Mouse (Mus musculus) midbrain, postnatal 0 days (tissue): ENCODE measurements around the gene Rerg. TPM values are rescaled to one million over a fixed set of nuclear protein-coding genes. Genes with fewer than 3 reads are reported as not detected.

Source experiments
- ATAC-seq: fragments of 200-750 bp; cut with Nextera tagmentation; 2 replicates; pipeline ENCODE4 v1.8.0; 2017; ENCODE audit warnings: moderate number of reproducible peaks, mild to moderate bottlenecking, moderate TSS enrichment, moderate library complexity; ENCODE audit not compliant: low FRiP score
- DNase-seq: peaks from one replicate; pipeline ENCODE4 v3.0.0-alpha.2; 2015; ENCODE audit warnings: low spot score
- H3K27ac ChIP-seq: fragments of 300-500 bp; sonication (generic); 2 replicates; pipeline ENCODE4 v1.5.1; 2014; ENCODE audit warnings: low read depth, mild to moderate bottlenecking, low read length, mixed read lengths
- H3K27me3 ChIP-seq: fragments of 300-500 bp; sonication (generic); 2 replicates; pipeline ENCODE4 v1.6.1; 2014; ENCODE audit warnings: low read length, control low read depth, mixed read lengths; ENCODE audit not compliant: insufficient read depth
- H3K36me3 ChIP-seq: fragments of 300-500 bp; sonication (generic); 2 replicates; pipeline ENCODE4 v1.6.1; 2014; ENCODE audit warnings: low read length, control low read depth, mixed read lengths; ENCODE audit not compliant: insufficient read depth
- H3K4me1 ChIP-seq: fragments of 300-500 bp; sonication (generic); 2 replicates; pipeline ENCODE4 v1.6.1; 2014; ENCODE audit warnings: mild to moderate bottlenecking, control low read depth, antibody characterized with exemption, low read length, mixed read lengths; ENCODE audit not compliant: insufficient read depth
- H3K4me2 ChIP-seq: fragments of 300-500 bp; sonication (generic); 2 replicates; pipeline ENCODE4 v1.6.1; 2014; ENCODE audit warnings: low read depth, mild to moderate bottlenecking, low read length, mixed read lengths; ENCODE audit not compliant: poor library complexity, severe bottlenecking
- H3K4me3 ChIP-seq: fragments of 300-500 bp; sonication (generic); 2 replicates; pipeline ENCODE4 v1.5.1; 2014; ENCODE audit warnings: low read depth, mild to moderate bottlenecking, low read length, moderate library complexity
- H3K9ac ChIP-seq: fragments of 300-500 bp; sonication (generic); replicated peaks from 2 replicates; pipeline ENCODE4 v1.6.1; 2014; ENCODE audit warnings: mild to moderate bottlenecking, low read length, moderate library complexity, mixed read lengths; ENCODE audit not compliant: poor library complexity, severe bottlenecking
- H3K9me3 ChIP-seq: fragments of 300-500 bp; sonication (generic); 2 replicates; pipeline ENCODE4 v1.6.1; 2016; ENCODE audit warnings: low read length, control low read depth
- CTCF ChIP-seq: IDR thresholded peaks from 2 replicates; pipeline ENCODE4 v1.5.1; 2016; ENCODE audit warnings: antibody characterized with exemption, mild to moderate bottlenecking
- WGBS: fragments of 180-500 bp; shearing (Covaris S2); extraction: QIAGEN DNeasy Blood & Tissue Kit; methylation state at CpG from one replicate; pipeline ENCODE4 v1.1.7; 2014; 5-methylcytosine and 5-hydroxymethylcytosine counted together
- polyA plus RNA-seq: library from polyadenylated mRNA; unstranded; fragments of >200 nt; fragmentation: Nextera tagmentation; extraction: Ambion mirVana; gene quantifications from 2 replicates; pipeline ENCODE4 v1.2.1, GENCODE M21; 2015
- total RNA-seq: library from RNA; depleted of rRNA; stranded (reverse); fragments of >200 nt; gene quantifications from 2 replicates; pipeline ENCODE4 v1.2.3, GENCODE M21; 2014

The Rerg gene
- total and polyA plus RNA-seq, 2 experiments from 2014 or later = 0.82 to 8.3 TPM

DNA sequence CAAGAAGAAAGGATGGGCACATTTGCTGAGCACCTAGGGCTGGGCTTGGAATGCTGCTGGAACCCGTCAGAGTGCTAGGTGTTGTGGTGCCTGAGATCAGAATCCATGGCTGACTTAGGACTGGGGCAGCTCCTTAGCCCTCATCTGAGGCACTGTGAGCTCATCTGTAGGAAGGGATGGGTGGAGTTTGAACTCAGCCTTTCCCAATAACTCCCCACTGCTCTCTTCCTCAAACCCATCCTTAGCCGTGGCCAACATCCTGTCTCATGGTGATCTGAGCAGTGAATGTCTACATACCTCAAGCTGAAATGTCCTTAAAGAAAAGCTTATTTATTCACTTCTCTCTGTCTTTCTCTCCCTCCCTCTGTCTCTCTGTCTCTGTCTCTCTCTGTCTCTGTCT lies 19.3 kb downstream of the Rerg start:
- Histone ChIP-seq H3K27me3 (no peaks in the 10 kb centered on the region), H3K27ac (no peak overlapping the region), H3K9ac (no peak overlapping the region), H3K4me1 (no peaks in the 10 kb centered on the region), H3K9me3 (no peaks in the 10 kb centered on the region), H3K4me2 (no peak overlapping the region), H3K4me3 (no peak overlapping the region), H3K36me3 (no peaks in the 10 kb centered on the region)
- TF ChIP-seq CTCF = no peak
- ATAC-seq (no peak), DNase-seq (no peak)
- 90% methylated on average over 2 of the region's 2 CpGs for WGBS

DNA sequence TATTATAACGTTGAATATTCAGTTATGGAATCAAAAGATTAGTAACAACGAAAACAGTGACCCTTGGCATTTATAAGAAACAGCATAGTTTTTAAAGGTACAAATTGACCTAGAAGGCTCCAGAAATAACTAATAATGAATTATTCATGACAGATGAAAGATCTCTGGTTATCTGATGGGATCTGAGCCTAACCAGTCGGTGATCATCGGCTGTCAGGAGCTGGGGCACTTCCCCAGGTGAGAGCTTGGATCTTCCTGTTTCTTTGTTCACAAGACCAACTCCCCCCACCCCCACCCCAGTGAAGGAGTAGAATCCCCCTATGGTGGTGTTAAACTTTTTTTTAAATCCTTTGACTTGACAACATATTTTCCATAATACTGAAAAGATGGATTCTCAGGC lies 20.5 kb downstream of the Rerg start:
- TF ChIP-seq CTCF = no peak
- Histone ChIP-seq H3K4me3 (no peak overlapping the region), H3K27ac (no peak overlapping the region), H3K9ac (no peak overlapping the region), H3K4me1 (no peaks in the 10 kb centered on the region), H3K9me3 (no peaks in the 10 kb centered on the region), H3K4me2 (no peak overlapping the region), H3K27me3 (no peaks in the 10 kb centered on the region), H3K36me3 (no peaks in the 10 kb centered on the region)
- no peak for ATAC-seq
- no peak for DNase-seq
- WGBS = 62% methylated on average over 4 of the region's 4 CpGs

DNA sequence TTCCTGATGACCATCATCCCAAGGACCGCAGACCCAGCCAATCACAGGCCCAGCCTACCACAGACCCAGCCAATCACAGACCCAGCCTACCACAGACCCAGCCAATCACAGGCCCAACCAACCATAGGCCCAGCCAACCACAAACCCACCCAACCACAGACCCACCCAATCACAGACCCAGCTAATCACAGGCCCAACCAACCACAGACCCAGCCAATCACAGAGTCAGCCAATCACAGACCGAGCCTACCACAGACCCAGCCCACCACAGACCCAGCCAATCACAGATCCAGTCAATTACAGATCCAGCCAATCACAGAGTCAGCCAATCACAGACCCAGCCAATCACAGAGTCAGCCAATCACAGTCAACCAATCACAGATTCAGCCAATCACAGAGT lies 23.4 kb downstream of the Rerg start:
- TF ChIP-seq CTCF = no peak
- Histone ChIP-seq H3K27ac (no peak overlapping the region), H3K4me3 (no peak overlapping the region), H3K9ac (no peak overlapping the region), H3K4me1 (no peaks in the 10 kb centered on the region), H3K36me3 (no peaks in the 10 kb centered on the region), H3K27me3 (no peaks in the 10 kb centered on the region), H3K9me3 (no peaks in the 10 kb centered on the region), H3K4me2 (no peak overlapping the region)
- DNase-seq (no peak), ATAC-seq (no peak)
- WGBS = 95% methylated on average over 2 of the region's 2 CpGs

DNA sequence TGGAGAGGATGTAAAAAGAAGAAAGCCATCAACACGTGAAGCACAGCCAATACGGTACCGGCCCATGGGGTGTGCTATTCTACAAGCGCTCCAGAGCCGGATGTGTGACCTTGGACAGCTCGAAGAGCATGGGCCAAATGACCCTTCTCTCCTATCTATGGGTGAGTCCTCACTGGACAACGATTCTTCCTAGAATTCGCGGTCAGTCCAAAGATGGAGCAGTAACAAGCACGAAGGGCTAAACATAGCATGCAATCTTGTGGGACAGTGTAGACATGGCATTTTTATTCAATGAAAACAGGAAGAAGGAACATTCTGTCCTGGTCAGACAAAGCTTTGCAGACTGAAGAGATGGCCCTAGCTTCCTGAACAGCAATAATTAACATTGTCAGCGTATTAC lies 24.7 kb downstream of the Rerg start:
- no peak overlapping the region for H3K4me2 ChIP-seq
- H3K4me1 ChIP-seq = no peaks in the 10 kb centered on the region
- no peaks in the 10 kb centered on the region for H3K9me3 ChIP-seq
- H3K4me3 ChIP-seq = no peak overlapping the region
- whole genome bisulfite sequencing = 88% methylated on average over 11 of the region's 11 CpGs
- no peak for ATAC-seq
- no peak for TF ChIP-seq CTCF
- H3K27me3 ChIP-seq = no peaks in the 10 kb centered on the region
- no peak overlapping the region for H3K27ac ChIP-seq
- DNase-seq = no peak
- H3K9ac ChIP-seq = no peak overlapping the region
- H3K36me3 ChIP-seq = no peaks in the 10 kb centered on the region

DNA sequence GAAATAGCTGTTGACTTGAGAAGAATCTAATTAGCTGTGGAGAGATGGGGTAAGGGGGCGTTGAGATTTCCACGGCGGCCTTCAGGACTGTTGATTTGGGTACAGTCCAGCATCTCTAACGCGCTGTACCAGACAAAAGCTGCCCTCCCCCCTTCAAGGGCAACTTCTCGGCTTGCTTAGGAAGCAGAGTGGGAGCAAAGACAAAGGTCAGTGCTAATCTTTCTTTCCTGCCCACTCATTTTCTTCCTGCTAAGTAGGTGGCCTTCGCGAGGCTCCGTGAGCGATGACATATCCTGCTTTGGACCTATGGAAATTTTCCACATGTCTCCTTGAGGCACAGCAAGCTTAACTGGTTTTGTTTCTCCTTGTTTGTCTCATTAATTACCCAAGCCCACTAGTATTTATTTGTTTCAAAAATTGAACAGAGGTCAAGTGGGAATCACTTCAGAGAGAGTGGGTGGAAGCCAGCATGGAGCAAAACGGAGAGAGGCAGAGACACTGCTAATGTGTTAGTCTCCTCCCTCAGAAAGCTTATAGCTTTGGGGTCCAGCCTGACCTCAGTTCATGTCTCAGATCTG lies 25.2 kb downstream of the Rerg start:
- Histone ChIP-seq H3K27me3 (no peaks in the 10 kb centered on the region), H3K4me2 (no peak overlapping the region), H3K9ac (no peak overlapping the region), H3K27ac (no peak overlapping the region), H3K4me1 (no peaks in the 10 kb centered on the region), H3K9me3 (no peaks in the 10 kb centered on the region), H3K4me3 (no peak overlapping the region), H3K36me3 (no peaks in the 10 kb centered on the region)
- WGBS = 40% methylated on average over 11 of the region's 11 CpGs
- ATAC-seq (no peak), DNase-seq (no peak)
- TF ChIP-seq CTCF = no peak

DNA sequence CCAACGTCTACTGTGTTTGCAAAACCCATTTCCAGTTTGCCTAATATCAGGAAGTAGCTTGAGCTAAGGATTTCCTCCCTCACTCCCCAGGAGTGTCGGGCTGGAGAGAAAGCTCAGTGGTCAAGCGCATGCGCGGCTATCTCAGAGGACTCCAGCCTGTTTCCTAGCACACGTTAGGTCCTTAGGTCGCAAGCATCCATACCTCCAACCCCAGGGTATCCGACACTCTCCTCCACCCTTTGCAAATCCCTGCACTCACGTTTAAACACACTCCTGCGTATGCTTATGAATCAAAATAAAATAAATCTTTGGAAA lies 25.8 kb downstream of the Rerg start:
- no peak overlapping the region for H3K27ac ChIP-seq
- no peak for TF ChIP-seq CTCF
- no peak for ATAC-seq
- H3K4me2 ChIP-seq = no peak overlapping the region
- H3K4me3 ChIP-seq = no peak overlapping the region
- no peak overlapping the region for H3K9ac ChIP-seq
- 88% methylated on average over 10 of the region's 10 CpGs for WGBS
- H3K4me1 ChIP-seq = no peaks in the 10 kb centered on the region
- no peaks in the 10 kb centered on the region for H3K9me3 ChIP-seq
- H3K36me3 ChIP-seq = no peaks in the 10 kb centered on the region
- H3K27me3 ChIP-seq = no peaks in the 10 kb centered on the region
- DNase-seq = no peak
